In genomic region chr12:85006206-85006605, GRCm38 (mm10) we compare ENCODE assay signal across 15 mouse cellular contexts.
"Had no signal": no experiment of that assay in that cellular context is flagged by ENCODE, and none has a peak within 500 bp of the region (broad histone marks: within the 10 kb centered on the region; RNA-seq: fewer than 3 reads in every experiment).

No protein-coding gene starts in this region.

- H3K4me1 ChIP-seq: kidney, embryonic 15.5 days; limb, embryonic 12.5 days; limb, embryonic 15.5 days had no signal

- H3K27me3 ChIP-seq: kidney, embryonic 15.5 days; limb, embryonic 12.5 days; limb, embryonic 15.5 days; liver, embryonic 13.5 days had no signal

- H3K9ac ChIP-seq: kidney, embryonic 15.5 days; limb, embryonic 12.5 days; limb, embryonic 15.5 days; liver, embryonic 13.5 days had no signal

- H3K9me3 ChIP-seq: limb, embryonic 15.5 days; liver, embryonic 13.5 days had no signal

- H3K4me3 ChIP-seq: kidney, embryonic 15.5 days; limb, embryonic 12.5 days; limb, embryonic 15.5 days; liver, embryonic 13.5 days had no signal

- H3K4me2 ChIP-seq: kidney, embryonic 15.5 days; limb, embryonic 12.5 days; limb, embryonic 15.5 days; liver, embryonic 13.5 days; midbrain, embryonic 11.5 days had no signal

- DNase-seq: kidney, adult 8-10 months; kidney, postnatal 10 days; kidney, postnatal 4 days; left cerebral cortex, postnatal 4 days; liver, embryonic 13.5 days; lung, adult 2 months; lung, postnatal 14 days; lung, postnatal 4 days; midbrain, embryonic 14.5 days; thymus, adult 18-20 months; thymus, postnatal 36 days had no signal

- H3K27ac ChIP-seq: kidney, embryonic 15.5 days; limb, embryonic 12.5 days; limb, embryonic 15.5 days; liver, embryonic 13.5 days had no signal
